Mouse (Mus musculus): ENCODE data around the gene Ctsj. TPM values are rescaled to one million over a fixed set of nuclear protein-coding genes. Genes with fewer than 3 reads are reported as not detected.

Gene Ctsj
- polyA plus RNA-seq (2015; fragmentation: Nextera tagmentation; extraction: Ambion mirVana): not detected in 2 replicates

DNA sequence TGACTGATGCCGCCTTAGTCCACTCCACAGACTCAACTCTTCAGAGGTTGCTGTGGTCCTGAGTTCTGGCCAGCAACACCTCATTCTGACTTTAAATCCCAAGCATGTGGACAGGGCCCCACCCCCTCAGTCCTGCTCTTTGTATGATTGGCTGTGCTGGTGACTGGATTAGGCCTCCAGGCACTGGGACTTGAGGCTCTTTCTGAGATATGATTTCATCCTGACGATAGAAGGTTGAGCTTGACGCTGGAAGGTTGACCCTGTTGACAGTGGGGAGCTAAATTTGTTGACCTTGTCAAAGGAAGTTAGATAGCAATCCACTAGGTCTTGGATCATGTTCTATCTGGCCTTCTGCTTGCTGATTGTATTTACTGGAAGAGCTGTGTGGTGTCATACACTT lies at the start of gene Ctsj:
Gene Ctsj (minus strand): TSS at position 101 of the 400 bp plus-strand sequence.

DNA sequence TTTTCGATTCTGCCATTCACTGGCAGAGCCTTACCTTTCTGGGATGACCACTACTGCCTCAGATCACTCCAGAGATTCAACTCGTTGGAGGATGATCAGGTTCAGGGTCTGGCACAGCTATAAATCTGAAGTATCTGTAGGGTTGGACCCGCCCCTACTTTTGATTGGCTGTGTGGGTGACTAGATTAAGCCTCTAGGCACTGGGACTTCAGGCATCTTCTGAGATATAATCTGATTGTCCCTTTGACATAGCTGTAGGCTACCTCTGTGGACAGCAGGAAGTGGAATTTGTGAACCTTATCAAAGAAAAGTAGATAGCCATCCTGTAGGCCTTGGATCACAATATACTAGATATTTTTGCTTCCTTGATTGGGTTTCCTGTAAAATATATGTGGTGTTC lies 34.8 kb upstream of the Ctsj start, which contains the start of gene Ctsq:
Gene Ctsq (minus strand): TSS at position 101 of the 400 bp plus-strand sequence.

Other genes with a start within 250 kb of the Ctsj start
- gene BC051665, start 219.6 kb downstream of the Ctsj start, polyA plus RNA-seq (2015; fragmentation: Nextera tagmentation; extraction: Ambion mirVana): not detected in 2 replicates
- not detected in 2 replicates for gene Ctsll3, start 203.1 kb downstream of the Ctsj start, polyA plus RNA-seq (2015; fragmentation: Nextera tagmentation; extraction: Ambion mirVana)
- not detected in 2 replicates for gene 4930486L24Rik, start 141.5 kb downstream of the Ctsj start, polyA plus RNA-seq (2015; fragmentation: Nextera tagmentation; extraction: Ambion mirVana)
- gene Gm49392, start 109.1 kb downstream of the Ctsj start, polyA plus RNA-seq (2015; fragmentation: Nextera tagmentation; extraction: Ambion mirVana): 0.28 and 0.37 TPM in 2 replicates
- gene Ctla2b, start 108.5 kb downstream of the Ctsj start, polyA plus RNA-seq (2015; fragmentation: Nextera tagmentation; extraction: Ambion mirVana): 2.3 and 3.4 TPM in 2 replicates
- not detected in 2 replicates for gene Tpbpb, start 101.1 kb downstream of the Ctsj start, polyA plus RNA-seq (2015; fragmentation: Nextera tagmentation; extraction: Ambion mirVana)
- not detected in 2 replicates for gene Gm49393, start 70.4 kb downstream of the Ctsj start, polyA plus RNA-seq (2015; fragmentation: Nextera tagmentation; extraction: Ambion mirVana)
- 1.1 and 2.2 TPM in 2 replicates for gene Gm49391, start 69.4 kb downstream of the Ctsj start, polyA plus RNA-seq (2015; fragmentation: Nextera tagmentation; extraction: Ambion mirVana)
- gene Ctla2a, start 69.3 kb downstream of the Ctsj start, polyA plus RNA-seq (2015; fragmentation: Nextera tagmentation; extraction: Ambion mirVana): 34.1 and 37.4 TPM in 2 replicates
- not detected in 2 replicates for gene Tpbpa, start 64.0 kb downstream of the Ctsj start, polyA plus RNA-seq (2015; fragmentation: Nextera tagmentation; extraction: Ambion mirVana)
- gene Ctsq, start 34.7 kb upstream of the Ctsj start, polyA plus RNA-seq (2015; fragmentation: Nextera tagmentation; extraction: Ambion mirVana): not detected in 2 replicates
- gene Ctsr, start 158.3 kb upstream of the Ctsj start, polyA plus RNA-seq (2015; fragmentation: Nextera tagmentation; extraction: Ambion mirVana): not detected in 2 replicates
- not detected in 2 replicates for gene Cts6, start 197.5 kb upstream of the Ctsj start, polyA plus RNA-seq (2015; fragmentation: Nextera tagmentation; extraction: Ambion mirVana)
- gene Cts8, start 249.4 kb upstream of the Ctsj start, polyA plus RNA-seq (2015; fragmentation: Nextera tagmentation; extraction: Ambion mirVana): not detected in 2 replicates

All from neural tube, postnatal 0 days (tissue).